Mouse (Mus musculus) olfactory bulb, adult 2 months (tissue): ENCODE measurements around the gene Bysl.

Source experiments
- CTCF ChIP-seq: fragments of 200-500 bp; IDR thresholded peaks from 2 replicates; pipeline ENCODE4 v1.5.1; 2012; ENCODE audit warnings: low read depth, mild to moderate bottlenecking, low read length, moderate library complexity; ENCODE audit not compliant: insufficient read depth
- POLR2A ChIP-seq: fragments of 200-500 bp; IDR thresholded peaks from 2 replicates; pipeline ENCODE4 v1.6.1; 2012; ENCODE audit warnings: mild to moderate bottlenecking, low read depth, low read length, moderate library complexity; ENCODE audit not compliant: insufficient read depth

- no peak for TF ChIP-seq POLR2A
- TF ChIP-seq CTCF = no peak
Measured at GRCm38 (mm10) chr17:47595248-47596161, 15.8 kb downstream of the Bysl start.
